ENCODE assay signal across 9 mouse cellular contexts in the genomic region with DNA sequence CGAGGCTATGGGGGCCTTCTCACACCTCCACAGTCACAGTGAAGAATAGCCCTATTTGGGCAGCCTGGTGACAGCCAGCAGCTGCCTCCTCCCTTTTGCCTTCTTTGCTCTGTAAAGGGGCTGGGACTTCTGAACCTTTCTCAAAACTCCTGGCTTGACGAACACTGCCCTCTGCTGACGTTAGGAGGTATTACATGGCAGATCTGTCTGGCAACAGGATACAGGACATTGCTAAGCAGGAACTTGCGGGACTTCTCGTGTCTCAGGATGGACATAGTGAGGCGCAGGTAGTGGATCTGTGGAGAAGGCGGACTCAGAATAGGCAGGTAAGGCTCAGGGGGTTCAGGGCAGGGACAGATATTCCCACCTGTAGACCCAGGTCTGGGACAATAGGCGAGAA. TPM values are rescaled to one million over a fixed set of nuclear protein-coding genes. Genes with fewer than 3 reads are reported as not detected.
DNase-seq lines count a peak whose midpoint lies in the region; ATAC-seq and TF ChIP-seq lines count a peak whose summit lies in the region.
"Had no signal": no experiment of that assay in that cellular context is flagged by ENCODE, and none has a peak within 500 bp of the region (broad histone marks: within the 10 kb centered on the region; RNA-seq: fewer than 3 reads in every experiment).

No protein-coding gene starts in this region.

- H3K4me1 ChIP-seq in forebrain, embryonic 12.5 days = no peaks in the 10 kb centered on the region
- H3K4me1 ChIP-seq in lung, embryonic 14.5 days (ENCODE audit: insufficient read depth) = no peaks in the 10 kb centered on the region
- H3K4me1 ChIP-seq in olfactory bulb, adult 2 months (ENCODE audit: control insufficient read depth, insufficient read depth, low read length) = peaks cover 7% of the 10 kb centered on the region

- peak; percentile 98 for TF ChIP-seq CTCF in layer of hippocampus, adult 2 months (conservative IDR thresholded peaks at IDR 0.05)
- peak; percentile 99 for TF ChIP-seq CTCF in lung, embryonic 14.5 days (IDR thresholded peaks at IDR 0.05; ENCODE audit: low read depth)
- TF ChIP-seq CTCF in olfactory bulb, adult 2 months (IDR thresholded peaks at IDR 0.05; ENCODE audit: insufficient read depth, low read depth, low read length) = peak; percentile 39; the same call in 1 of the 2 replicates

- peak; percentile 78 to 84 for DNase-seq in CD8-positive naive resting alpha-beta T cell, adult 2 months (ENCODE audit: low read depth in 2 of 2, low spot score in 2 of 2)
- peak; percentile 82 for DNase-seq in c-Kit-negative CD71-positive TER-119-positive erythroid progenitor cells, embryonic 14.5 days (ENCODE audit: low read depth, low spot score)
- peak; percentile 88 to 89 for DNase-seq in heart, postnatal 36 days
- peak; percentile 78 to 90 for DNase-seq in layer of hippocampus, adult 2 months (ENCODE audit: low spot score in 2 of 2)
- DNase-seq in lung, embryonic 14.5 days = peak; percentile 96
- peak; percentile 67 for DNase-seq in testis, postnatal 14 days (ENCODE audit: low spot score)

- no peak overlapping the region for H3K27ac ChIP-seq in forebrain, embryonic 12.5 days
- H3K27ac ChIP-seq in layer of hippocampus, adult 2 months = no peak overlapping the region
- H3K27ac ChIP-seq in lung, embryonic 14.5 days (ENCODE audit: low read depth) = no peak overlapping the region
- H3K27ac ChIP-seq in olfactory bulb, adult 2 months (ENCODE audit: insufficient read depth, low read depth, low read length) = no peak overlapping the region

- H3K4me2 ChIP-seq in forebrain, embryonic 12.5 days = no peak overlapping the region
- no peak overlapping the region for H3K4me2 ChIP-seq in lung, embryonic 14.5 days

- no peak for TF ChIP-seq POLR2A in olfactory bulb, adult 2 months (IDR thresholded peaks at IDR 0.05; ENCODE audit: insufficient read depth, low read depth, low read length)

- no peaks in the 10 kb centered on the region for H3K9me3 ChIP-seq in forebrain, embryonic 12.5 days
- no peaks in the 10 kb centered on the region for H3K9me3 ChIP-seq in lung, embryonic 14.5 days (ENCODE audit: low read depth, low read length)

- H3K36me3 ChIP-seq in forebrain, embryonic 12.5 days (replicated peaks) = peaks cover 44% of the 10 kb centered on the region
- peaks cover 43% of the 10 kb centered on the region for H3K36me3 ChIP-seq in lung, embryonic 14.5 days (ENCODE audit: insufficient read depth)

- no peak overlapping the region for H3K4me3 ChIP-seq in forebrain, embryonic 12.5 days (replicated peaks)
- H3K4me3 ChIP-seq in layer of hippocampus, adult 2 months = no peak overlapping the region
- no peak overlapping the region for H3K4me3 ChIP-seq in lung, embryonic 14.5 days (ENCODE audit: low read depth, low read length)
- no peak overlapping the region for H3K4me3 ChIP-seq in olfactory bulb, adult 2 months (ENCODE audit: insufficient read depth, low read depth, low read length)
- H3K4me3 ChIP-seq: erythroblast, embryonic 14.5 days had no signal

- intact Hi-C loops in heart, postnatal 36 days (cut with DNase I) = loop anchor here (1.0 kb wide), 2 partner anchors 105 to 164 kb away; no protein-coding TSS in a partner anchor

- WGBS in forebrain, embryonic 12.5 days = 17% methylated on average over 8 of the region's 8 CpGs
- WGBS in lung, embryonic 14.5 days = 17% methylated on average over 8 of the region's 8 CpGs
- 19% methylated on average over 8 of the region's 8 CpGs for WGBS in olfactory bulb, adult 2 months

- H3K9ac ChIP-seq in forebrain, embryonic 12.5 days = no peak overlapping the region
- H3K9ac ChIP-seq in lung, embryonic 14.5 days = no peak overlapping the region

- no peaks in the 10 kb centered on the region for H3K27me3 ChIP-seq in forebrain, embryonic 12.5 days
- H3K27me3 ChIP-seq in lung, embryonic 14.5 days (ENCODE audit: insufficient read depth, low read length) = no peaks in the 10 kb centered on the region

- ATAC-seq in forebrain, embryonic 12.5 days (ENCODE audit: low FRiP score) = peak; percentile 42; the same call in 1 of the 2 replicates
- ATAC-seq in lung, embryonic 14.5 days (ENCODE audit: insufficient read depth) = peak; percentile 44; the same call in 1 of the 2 replicates

RNA-seq across cellular contexts. Expression of gene Mst1, which starts 12.3 kb away (rescaled TPM):
- 0.27 and 0.41 TPM in 2 replicates for polyA plus RNA-seq in forebrain, embryonic 12.5 days (2016; fragmentation: Nextera tagmentation; extraction: Ambion mirVana)
- not detected for total RNA-seq in heart, postnatal 36 days (2021)
- not detected for total RNA-seq in layer of hippocampus, adult 2 months (2021)
- 0.18 and 0.20 TPM in 2 replicates for polyA plus RNA-seq in lung, embryonic 14.5 days (2014; fragmentation: Nextera tagmentation; extraction: Ambion mirVana)
- polyA plus RNA-seq in olfactory bulb, adult 2 months (2012; ENCODE audit: insufficient read depth, insufficient read length, low replicate concordance, missing spikeins) = not detected in 2 replicates

RNA-seq across cellular contexts. Expression of gene Amigo3, which starts 14.9 kb away (rescaled TPM):
- polyA plus RNA-seq in forebrain, embryonic 12.5 days (2016; fragmentation: Nextera tagmentation; extraction: Ambion mirVana) = 3.6 and 3.8 TPM in 2 replicates
- total RNA-seq in heart, postnatal 36 days (2021) = 1 to 10 TPM; 1.1 to 1.4 TPM
- total RNA-seq in layer of hippocampus, adult 2 months (2021) = 1 to 10 TPM; 2.0 to 2.6 TPM
- polyA plus RNA-seq in lung, embryonic 14.5 days (2014; fragmentation: Nextera tagmentation; extraction: Ambion mirVana) = 3.1 and 3.4 TPM in 2 replicates
- polyA plus RNA-seq in olfactory bulb, adult 2 months (2012; ENCODE audit: insufficient read depth, insufficient read length, low replicate concordance, missing spikeins) = not detected in 2 replicates

RNA-seq across cellular contexts. Expression of gene Rnf123, which starts 15.2 kb away (rescaled TPM):
- polyA plus RNA-seq in forebrain, embryonic 12.5 days (2016; fragmentation: Nextera tagmentation; extraction: Ambion mirVana) = 36.9 and 41.2 TPM in 2 replicates
- 10 to 100 TPM; 94.2 to 97.4 TPM for total RNA-seq in heart, postnatal 36 days (2021)
- 100 to 1,000 TPM in 1 of 2 experiments, 10 to 100 TPM in 1; 95.7 to 111 TPM for total RNA-seq in layer of hippocampus, adult 2 months (2021)
- 27.9 and 30.9 TPM in 2 replicates for polyA plus RNA-seq in lung, embryonic 14.5 days (2014; fragmentation: Nextera tagmentation; extraction: Ambion mirVana)
- polyA plus RNA-seq in olfactory bulb, adult 2 months (2012; ENCODE audit: insufficient read depth, insufficient read length, low replicate concordance, missing spikeins) = not detected in 2 replicates

RNA-seq across cellular contexts. Expression of gene Gmppb, which starts 18.9 kb away (rescaled TPM):
- 18.2 and 19.3 TPM in 2 replicates for polyA plus RNA-seq in forebrain, embryonic 12.5 days (2016; fragmentation: Nextera tagmentation; extraction: Ambion mirVana)
- total RNA-seq in heart, postnatal 36 days (2021) = 10 to 100 TPM in 1 of 2 experiments, 1 to 10 TPM in 1; 8.4 to 10.4 TPM
- total RNA-seq in layer of hippocampus, adult 2 months (2021) = 10 to 100 TPM; 17.5 to 17.7 TPM
- 22.2 and 25.7 TPM in 2 replicates for polyA plus RNA-seq in lung, embryonic 14.5 days (2014; fragmentation: Nextera tagmentation; extraction: Ambion mirVana)
- polyA plus RNA-seq in olfactory bulb, adult 2 months (2012; ENCODE audit: insufficient read depth, insufficient read length, low replicate concordance, missing spikeins) = not detected in 2 replicates

RNA-seq across cellular contexts. Expression of gene Apeh, which starts 26.5 kb away (rescaled TPM):
- polyA plus RNA-seq in forebrain, embryonic 12.5 days (2016; fragmentation: Nextera tagmentation; extraction: Ambion mirVana) = 51.1 and 56.0 TPM in 2 replicates
- total RNA-seq in heart, postnatal 36 days (2021) = 10 to 100 TPM; 38.6 to 50.2 TPM
- total RNA-seq in layer of hippocampus, adult 2 months (2021) = 10 to 100 TPM; 35.3 to 37.0 TPM
- 49.4 and 49.9 TPM in 2 replicates for polyA plus RNA-seq in lung, embryonic 14.5 days (2014; fragmentation: Nextera tagmentation; extraction: Ambion mirVana)
- not detected in 2 replicates for polyA plus RNA-seq in olfactory bulb, adult 2 months (2012; ENCODE audit: insufficient read depth, insufficient read length, low replicate concordance, missing spikeins)

Comparison
In these comparisons a context has a peak if more than half of its experiments do, and no peak if none do; other contexts are left out.
1. CTCF ChIP-seq: peak in every context shown above with its lines; median percentile 99 in lung, embryonic 14.5 days; 98 in layer of hippocampus, adult 2 months; 39 in olfactory bulb, adult 2 months.